Mouse (Mus musculus): ENCODE measurements around the gene Lime1. TPM values are rescaled to one million over a fixed set of nuclear protein-coding genes. Genes with fewer than 3 reads are reported as not detected.
A peak's percentile ranks its signal among the peaks of the same experiment; 100 is the strongest.

The Lime1 gene
- polyA plus RNA-seq, 1 experiment from 2014 or later: 6.3 TPM

DNA sequence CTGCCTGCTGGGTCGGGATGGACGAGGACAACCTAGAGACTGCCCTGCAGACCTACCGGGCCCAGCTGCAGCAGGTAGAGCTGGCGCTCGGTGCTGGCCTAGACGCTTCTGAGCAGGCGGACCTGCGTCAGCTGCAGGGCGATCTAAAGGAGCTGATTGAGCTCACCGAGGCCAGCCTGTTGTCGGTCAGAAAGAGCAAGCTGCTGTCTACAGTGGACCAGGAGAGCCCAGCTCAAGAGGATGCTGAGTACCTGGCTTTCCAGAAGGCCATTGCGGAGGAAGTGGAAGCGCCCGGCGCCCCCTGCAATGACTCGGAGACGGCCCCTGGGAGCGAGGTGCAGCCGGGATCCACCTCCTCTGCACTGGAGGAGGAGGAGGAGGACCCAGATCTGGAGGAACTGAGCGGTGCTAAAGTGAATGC is 14.2 kb upstream of the Lime1 start:
- ATAC-seq (ENCODE audit: low read depth): peak; percentile 59
- H3K9me3 ChIP-seq (replicated peaks; ENCODE audit: control insufficient read depth, low read length): no peaks in the 10 kb centered on the region
- WGBS (ENCODE audit: insufficient replicate concordance): under 1% methylated on average over 20 of the region's 20 CpGs
- H3K27ac ChIP-seq (ENCODE audit: low read length): peak overlapping the region; percentile 92
- H3K4me2 ChIP-seq (ENCODE audit: low read depth, low read length): peak overlapping the region; percentile 92
- peaks cover 10% of the 10 kb centered on the region for H3K36me3 ChIP-seq (ENCODE audit: control insufficient read depth, insufficient read depth)
- H3K4me1 ChIP-seq (ENCODE audit: control insufficient read depth, low read depth, low read length): peaks cover 25% of the 10 kb centered on the region
- peak overlapping the region; percentile 85 for H3K9ac ChIP-seq (ENCODE audit: low read depth, low read length)
- peak overlapping the region; percentile 90 for H3K4me3 ChIP-seq (ENCODE audit: low read depth, low read length)
- no peaks in the 10 kb centered on the region for H3K27me3 ChIP-seq (ENCODE audit: control insufficient read depth, insufficient read depth, low read depth, low read length)

DNA sequence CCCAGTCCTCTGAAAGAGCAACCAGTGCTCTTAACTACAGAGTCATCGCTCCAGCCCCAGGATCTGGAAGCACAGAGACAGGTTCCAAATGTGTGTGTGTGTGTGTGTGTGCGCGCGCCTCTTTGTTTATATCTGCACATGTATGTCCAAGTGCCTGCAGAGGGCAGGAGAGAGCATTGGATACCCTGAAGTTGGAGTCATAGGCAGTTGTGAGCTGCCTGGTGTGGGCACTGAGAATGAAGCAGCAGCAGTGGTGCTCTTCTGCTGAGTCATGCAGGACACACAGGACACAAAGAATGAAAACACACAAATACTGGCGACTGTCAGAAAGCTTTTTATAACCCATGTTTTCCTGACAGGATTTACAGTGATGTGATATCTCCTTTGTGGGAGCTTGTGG is 9.9 kb upstream of the Lime1 start:
- Histone ChIP-seq H3K4me1 (ENCODE audit: control insufficient read depth, low read depth, low read length) (peaks cover 17% of the 10 kb centered on the region), H3K4me3 (ENCODE audit: low read depth, low read length) (no peak overlapping the region), H3K27ac (ENCODE audit: low read length) (no peak overlapping the region), H3K9me3 (replicated peaks; ENCODE audit: control insufficient read depth, low read length) (no peaks in the 10 kb centered on the region), H3K36me3 (ENCODE audit: control insufficient read depth, insufficient read depth) (peaks cover 7% of the 10 kb centered on the region), H3K27me3 (ENCODE audit: control insufficient read depth, insufficient read depth, low read depth, low read length) (no peaks in the 10 kb centered on the region), H3K9ac (ENCODE audit: low read depth, low read length) (no peak overlapping the region), H3K4me2 (ENCODE audit: low read depth, low read length) (no peak overlapping the region)
- WGBS (ENCODE audit: insufficient replicate concordance): 88% methylated on average over 5 of the region's 5 CpGs
- no peak for ATAC-seq (ENCODE audit: low read depth)

DNA sequence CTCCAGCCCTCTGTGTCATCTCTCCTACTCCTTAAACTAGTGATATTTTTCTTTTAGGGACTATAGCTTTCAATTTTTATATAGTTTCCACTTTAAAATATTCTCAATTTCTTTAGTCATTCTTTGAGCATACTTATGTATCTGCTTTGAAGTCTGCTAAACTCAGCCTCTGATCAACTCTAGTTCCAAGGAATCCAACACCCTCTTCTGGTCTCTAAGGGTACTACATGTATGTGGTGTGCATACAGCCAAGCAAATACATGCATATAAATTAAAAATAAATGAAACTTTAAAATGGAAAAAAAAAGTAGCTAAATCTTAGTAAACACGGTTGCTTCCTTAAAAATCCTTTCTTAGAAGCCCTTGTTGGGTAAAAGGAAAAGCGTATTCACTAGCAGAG is 4.1 kb upstream of the Lime1 start:
- Histone ChIP-seq H3K9ac (ENCODE audit: low read depth, low read length) (no peak overlapping the region), H3K4me2 (ENCODE audit: low read depth, low read length) (no peak overlapping the region), H3K4me3 (ENCODE audit: low read depth, low read length) (no peak overlapping the region), H3K9me3 (replicated peaks; ENCODE audit: control insufficient read depth, low read length) (no peaks in the 10 kb centered on the region), H3K27me3 (ENCODE audit: control insufficient read depth, insufficient read depth, low read depth, low read length) (no peaks in the 10 kb centered on the region), H3K27ac (ENCODE audit: low read length) (no peak overlapping the region), H3K4me1 (ENCODE audit: control insufficient read depth, low read depth, low read length) (no peaks in the 10 kb centered on the region), H3K36me3 (ENCODE audit: control insufficient read depth, insufficient read depth) (peaks cover 19% of the 10 kb centered on the region)
- ATAC-seq (ENCODE audit: low read depth): no peak
- 67% methylated on average over 2 of the region's 2 CpGs for WGBS (ENCODE audit: insufficient replicate concordance)

DNA sequence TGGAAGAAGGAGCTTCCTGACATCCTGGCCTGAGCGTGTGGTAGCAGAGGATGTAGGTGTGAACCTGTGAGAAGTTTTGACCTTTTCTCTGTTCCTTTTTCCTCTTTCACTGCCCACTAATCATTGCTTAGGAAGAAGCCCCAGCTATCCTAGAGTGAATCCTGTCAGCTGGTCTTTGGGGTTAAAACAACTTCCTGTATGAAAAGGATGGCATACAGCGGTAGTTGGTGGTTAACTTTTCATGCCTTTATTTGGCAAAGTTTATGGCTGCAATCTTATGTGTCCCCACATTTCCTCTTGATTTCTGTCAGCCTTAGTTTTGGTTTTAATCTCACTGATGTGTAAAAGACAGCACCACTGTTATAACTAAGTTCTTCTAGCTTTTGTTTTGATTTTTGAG is 2.6 kb upstream of the Lime1 start:
- no peak overlapping the region for H3K27ac ChIP-seq (ENCODE audit: low read length)
- WGBS (ENCODE audit: insufficient replicate concordance): 34% methylated on average over 2 of the region's 2 CpGs
- no peak overlapping the region for H3K4me3 ChIP-seq (ENCODE audit: low read depth, low read length)
- no peak overlapping the region for H3K4me2 ChIP-seq (ENCODE audit: low read depth, low read length)
- no peaks in the 10 kb centered on the region for H3K4me1 ChIP-seq (ENCODE audit: control insufficient read depth, low read depth, low read length)
- H3K27me3 ChIP-seq (ENCODE audit: control insufficient read depth, insufficient read depth, low read depth, low read length): no peaks in the 10 kb centered on the region
- ATAC-seq (ENCODE audit: low read depth): no peak
- H3K9ac ChIP-seq (ENCODE audit: low read depth, low read length): no peak overlapping the region
- no peaks in the 10 kb centered on the region for H3K9me3 ChIP-seq (replicated peaks; ENCODE audit: control insufficient read depth, low read length)
- peaks cover 23% of the 10 kb centered on the region for H3K36me3 ChIP-seq (ENCODE audit: control insufficient read depth, insufficient read depth)

DNA sequence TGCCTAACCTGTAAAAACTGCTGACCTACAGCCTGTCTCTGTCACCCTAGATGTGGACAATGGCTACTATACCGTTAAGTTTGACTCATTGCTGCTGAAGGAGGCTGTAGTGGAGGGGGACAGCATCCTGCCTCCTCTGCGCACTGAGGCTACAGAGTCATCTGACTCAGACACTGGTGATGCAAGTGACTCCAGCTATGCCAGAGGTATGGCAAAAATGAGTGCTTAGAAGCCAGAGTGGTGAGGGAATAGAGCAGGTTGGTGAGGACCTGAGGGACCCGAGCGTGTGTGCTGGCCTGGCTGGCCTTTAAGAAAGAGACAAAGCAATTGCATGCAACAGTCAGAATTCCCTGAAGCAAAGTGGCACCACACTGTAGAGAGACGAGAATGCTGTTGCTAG is 1.2 kb upstream of the Lime1 start:
- ATAC-seq (ENCODE audit: low read depth): no peak
- Histone ChIP-seq H3K4me2 (ENCODE audit: low read depth, low read length) (no peak overlapping the region), H3K9me3 (replicated peaks; ENCODE audit: control insufficient read depth, low read length) (no peaks in the 10 kb centered on the region), H3K27me3 (ENCODE audit: control insufficient read depth, insufficient read depth, low read depth, low read length) (no peaks in the 10 kb centered on the region), H3K9ac (ENCODE audit: low read depth, low read length) (no peak overlapping the region), H3K27ac (ENCODE audit: low read length) (no peak overlapping the region), H3K4me3 (ENCODE audit: low read depth, low read length) (no peak overlapping the region), H3K4me1 (ENCODE audit: control insufficient read depth, low read depth, low read length) (no peaks in the 10 kb centered on the region), H3K36me3 (ENCODE audit: control insufficient read depth, insufficient read depth) (peaks cover 25% of the 10 kb centered on the region)
- WGBS (ENCODE audit: insufficient replicate concordance): 82% methylated on average over 5 of the region's 5 CpGs

DNA sequence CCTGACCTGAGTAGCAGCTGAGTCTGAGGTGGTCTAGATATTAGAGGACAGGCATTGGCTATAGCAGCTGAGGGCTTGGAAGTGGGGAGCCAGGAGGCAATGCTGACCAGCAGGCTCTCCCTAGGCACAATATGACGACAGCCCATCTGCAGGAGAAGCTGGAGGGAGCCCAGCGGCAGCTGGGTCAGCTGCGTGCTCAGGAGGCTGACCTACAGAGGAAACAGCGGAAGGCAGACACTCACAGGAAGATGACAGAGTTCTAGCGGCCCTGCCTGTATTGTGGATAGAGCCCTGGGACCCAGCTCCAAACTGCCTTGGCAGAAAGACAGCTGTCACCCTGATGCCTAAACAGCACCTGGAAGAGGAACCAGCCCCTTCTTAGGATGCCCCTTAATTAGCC is 373 bp downstream of the Lime1 start:
- Histone ChIP-seq H3K9ac (ENCODE audit: low read depth, low read length) (no peak overlapping the region), H3K4me1 (ENCODE audit: control insufficient read depth, low read depth, low read length) (no peaks in the 10 kb centered on the region), H3K27me3 (ENCODE audit: control insufficient read depth, insufficient read depth, low read depth, low read length) (no peaks in the 10 kb centered on the region), H3K27ac (ENCODE audit: low read length) (no peak overlapping the region), H3K4me3 (ENCODE audit: low read depth, low read length) (no peak overlapping the region), H3K4me2 (ENCODE audit: low read depth, low read length) (no peak overlapping the region), H3K36me3 (ENCODE audit: control insufficient read depth, insufficient read depth) (peaks cover 25% of the 10 kb centered on the region), H3K9me3 (replicated peaks; ENCODE audit: control insufficient read depth, low read length) (no peaks in the 10 kb centered on the region)
- ATAC-seq (ENCODE audit: low read depth): no peak
- 80% methylated on average over 5 of the region's 5 CpGs for WGBS (ENCODE audit: insufficient replicate concordance)

DNA sequence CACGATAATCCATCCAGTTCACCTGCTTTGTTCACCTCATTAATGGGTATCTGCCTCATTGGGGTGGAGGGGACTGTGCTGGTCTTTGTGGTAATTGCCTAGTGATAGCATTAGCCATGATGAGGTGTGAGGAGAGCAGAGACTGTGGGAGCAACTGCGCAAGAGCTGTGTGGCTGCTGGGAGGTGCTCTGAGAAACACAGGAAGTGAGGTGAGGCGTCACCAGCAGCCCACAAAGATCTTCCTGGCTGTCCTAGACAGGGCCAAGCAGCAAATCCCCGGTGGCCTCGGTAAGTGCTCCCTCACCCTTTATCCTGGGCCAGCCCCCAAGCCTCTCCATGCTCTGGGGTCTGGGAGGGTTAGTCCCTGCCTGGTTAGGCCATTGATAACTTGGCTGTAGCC is 1.2 kb downstream of the Lime1 start:
- peaks cover 25% of the 10 kb centered on the region for H3K36me3 ChIP-seq (ENCODE audit: control insufficient read depth, insufficient read depth)

DNA sequence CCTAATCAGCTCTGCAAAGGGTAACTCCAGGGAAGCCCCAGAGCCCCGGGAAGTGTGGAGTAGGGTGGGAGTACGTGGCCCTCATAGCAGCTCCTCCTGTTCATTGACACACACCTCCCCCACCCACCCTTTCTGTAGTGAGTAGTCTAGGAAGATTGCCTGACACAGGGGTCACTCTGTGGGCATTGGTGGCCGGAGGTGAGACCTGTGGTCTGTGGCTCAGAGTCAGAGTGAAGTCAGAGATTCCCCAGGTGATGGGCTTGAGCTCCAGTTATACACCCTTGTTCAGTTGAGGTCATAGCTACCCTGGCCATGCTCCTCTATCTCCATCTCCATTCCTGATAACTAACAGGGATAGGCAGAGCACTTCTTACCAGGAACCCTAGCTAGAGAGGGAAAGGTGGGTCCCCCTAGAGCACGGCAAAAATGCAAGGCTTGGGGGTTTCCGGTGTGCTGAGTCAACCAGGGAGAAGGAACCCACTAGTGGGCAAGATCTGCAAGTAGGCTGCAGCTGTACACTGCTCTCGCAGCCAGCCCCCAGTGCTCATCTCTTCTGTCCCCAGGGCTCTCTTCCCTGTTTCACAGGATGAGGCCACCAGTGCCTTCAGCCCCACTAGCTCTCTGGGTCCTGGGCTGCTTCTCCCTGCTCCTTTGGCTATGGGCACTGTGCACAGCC is 1.9 kb downstream of the Lime1 start:
- WGBS (ENCODE audit: insufficient replicate concordance): 79% methylated on average over 6 of the region's 6 CpGs
- Histone ChIP-seq H3K36me3 (ENCODE audit: control insufficient read depth, insufficient read depth) (peaks cover 26% of the 10 kb centered on the region), H3K27me3 (ENCODE audit: control insufficient read depth, insufficient read depth, low read depth, low read length) (no peaks in the 10 kb centered on the region), H3K4me1 (ENCODE audit: control insufficient read depth, low read depth, low read length) (no peaks in the 10 kb centered on the region), H3K4me2 (ENCODE audit: low read depth, low read length) (no peak overlapping the region), H3K27ac (ENCODE audit: low read length) (no peak overlapping the region), H3K4me3 (ENCODE audit: low read depth, low read length) (no peak overlapping the region), H3K9ac (ENCODE audit: low read depth, low read length) (no peak overlapping the region), H3K9me3 (replicated peaks; ENCODE audit: control insufficient read depth, low read length) (no peaks in the 10 kb centered on the region)
- no peak for ATAC-seq (ENCODE audit: low read depth)

More for the DNA sequence above, 1.2 kb downstream of the Lime1 start:
- no peaks in the 10 kb centered on the region for H3K4me1 ChIP-seq (ENCODE audit: control insufficient read depth, low read depth, low read length)
- no peak overlapping the region for H3K9ac ChIP-seq (ENCODE audit: low read depth, low read length)
- no peaks in the 10 kb centered on the region for H3K9me3 ChIP-seq (replicated peaks; ENCODE audit: control insufficient read depth, low read length)
- no peak overlapping the region for H3K4me3 ChIP-seq (ENCODE audit: low read depth, low read length)
- no peaks in the 10 kb centered on the region for H3K27me3 ChIP-seq (ENCODE audit: control insufficient read depth, insufficient read depth, low read depth, low read length)
- no peak overlapping the region for H3K27ac ChIP-seq (ENCODE audit: low read length)
- H3K4me2 ChIP-seq (ENCODE audit: low read depth, low read length): no peak overlapping the region
- whole genome bisulfite sequencing (ENCODE audit: insufficient replicate concordance): 58% methylated on average over 5 of the region's 5 CpGs
- no peak for ATAC-seq (ENCODE audit: low read depth)

DNA sequence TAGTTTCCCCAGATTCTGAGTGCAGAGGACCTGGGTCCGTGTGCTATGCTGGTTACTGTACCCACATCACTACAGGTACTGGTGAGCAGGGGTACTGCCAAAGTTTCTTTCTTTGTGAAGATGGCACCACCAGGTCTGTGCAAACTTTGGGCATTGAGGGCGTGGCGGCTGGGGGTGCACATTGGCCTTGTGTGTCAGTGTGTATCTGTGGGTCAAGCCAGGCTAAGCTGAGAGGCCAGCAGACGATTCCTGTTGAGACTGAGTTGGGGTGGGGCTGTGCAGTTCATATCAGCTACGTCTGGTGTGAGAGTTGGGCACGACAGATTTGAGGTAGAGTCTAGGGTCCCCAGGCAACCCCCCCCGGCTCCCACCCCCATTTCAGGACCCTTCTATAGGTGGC is 4.6 kb downstream of the Lime1 start:
- H3K36me3 ChIP-seq (ENCODE audit: control insufficient read depth, insufficient read depth): peaks cover 18% of the 10 kb centered on the region
- WGBS (ENCODE audit: insufficient replicate concordance): 60% methylated on average over 7 of the region's 7 CpGs
- no peaks in the 10 kb centered on the region for H3K27me3 ChIP-seq (ENCODE audit: control insufficient read depth, insufficient read depth, low read depth, low read length)
- no peak overlapping the region for H3K27ac ChIP-seq (ENCODE audit: low read length)
- H3K4me2 ChIP-seq (ENCODE audit: low read depth, low read length): no peak overlapping the region
- H3K9me3 ChIP-seq (replicated peaks; ENCODE audit: control insufficient read depth, low read length): no peaks in the 10 kb centered on the region
- no peak overlapping the region for H3K9ac ChIP-seq (ENCODE audit: low read depth, low read length)
- no peaks in the 10 kb centered on the region for H3K4me1 ChIP-seq (ENCODE audit: control insufficient read depth, low read depth, low read length)
- H3K4me3 ChIP-seq (ENCODE audit: low read depth, low read length): no peak overlapping the region
- no peak for ATAC-seq (ENCODE audit: low read depth)

Measured in liver, embryonic 16.5 days (tissue).